Mouse (Mus musculus) adrenal gland, adult 2 months (tissue): Measurements from ENCODE around the gene Vps54. TPM values are rescaled to one million over a fixed set of nuclear protein-coding genes. Genes with fewer than 3 reads are reported as not detected.
"Not testable (repeated sequence)": the region's sequence is repeated elsewhere in the genome, so short reads cannot be mapped to it uniquely, and the experiment has no call there.

Source experiments
- DNase-seq: peaks from one replicate; pipeline ENCODE4 v3.0.0; 2021
- polyA plus RNA-seq: library from polyadenylated mRNA; depleted of rRNA; stranded (reverse); fragments of >200 nt; gene quantifications from 2 replicates; pipeline ENCODE4 v1.2.3, GENCODE M21; 2012
- total RNA-seq, 2 experiments: library from RNA; stranded (reverse); gene quantifications; 2 replicates each; pipeline ENCODE4 v1.2.3; 2021

The Vps54 gene
- total and polyA plus RNA-seq, 3 experiments: 3.2 to 34.6 (median 28.3) TPM

DNA sequence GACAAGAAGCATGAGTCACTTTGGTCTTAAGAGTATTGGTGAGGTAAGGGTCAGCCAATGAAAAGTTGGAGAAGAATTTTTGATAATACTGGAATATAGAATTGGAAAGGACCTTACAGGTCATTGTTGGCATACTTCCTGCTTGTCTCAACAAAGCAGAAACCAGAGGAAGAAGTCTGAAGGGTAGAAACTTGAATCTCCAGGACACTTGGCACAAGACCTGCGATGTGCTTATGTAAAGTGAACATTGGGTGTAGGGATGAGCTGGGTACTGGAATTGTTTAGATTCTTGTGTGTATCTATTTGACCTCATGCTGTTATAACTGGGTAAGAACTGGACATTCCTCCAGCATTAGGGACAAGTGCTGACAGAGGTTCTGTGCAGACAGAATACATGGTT lies 2.3 kb downstream of the Vps54 start:
- DNase-seq: no peak

DNA sequence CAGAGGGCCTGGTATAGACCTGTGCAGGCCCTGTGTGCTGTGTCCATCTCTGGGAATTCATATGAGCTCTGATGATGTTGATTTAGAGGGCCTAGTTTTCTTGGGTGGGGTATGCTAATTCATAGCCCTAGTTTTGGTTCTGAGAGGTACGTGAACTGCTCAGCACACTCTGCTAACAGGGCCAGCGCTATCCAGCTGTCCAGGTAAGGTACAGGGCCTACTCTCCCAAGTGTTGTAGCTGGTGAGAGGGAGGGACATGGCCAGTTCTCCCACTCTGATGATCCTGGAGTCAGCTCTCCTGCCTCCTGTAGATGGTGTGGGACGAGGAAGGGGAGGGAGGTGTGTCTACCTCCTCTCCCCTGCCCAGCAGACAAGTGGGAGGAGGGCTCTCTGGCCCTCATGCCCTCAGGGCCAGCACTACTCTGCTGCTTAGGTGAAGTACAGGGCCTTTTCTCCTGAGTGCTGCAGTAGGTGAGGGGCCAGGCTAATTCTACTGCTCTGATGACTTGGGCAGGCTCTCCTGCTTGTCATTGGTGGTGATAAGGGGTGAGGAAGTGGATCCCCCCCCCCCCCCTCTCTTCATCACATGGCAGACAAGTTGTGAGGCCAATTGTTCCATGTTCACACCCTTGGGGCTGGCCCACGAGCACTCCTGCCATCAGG lies 8.3 kb downstream of the Vps54 start:
- no peak for DNase-seq

DNA sequence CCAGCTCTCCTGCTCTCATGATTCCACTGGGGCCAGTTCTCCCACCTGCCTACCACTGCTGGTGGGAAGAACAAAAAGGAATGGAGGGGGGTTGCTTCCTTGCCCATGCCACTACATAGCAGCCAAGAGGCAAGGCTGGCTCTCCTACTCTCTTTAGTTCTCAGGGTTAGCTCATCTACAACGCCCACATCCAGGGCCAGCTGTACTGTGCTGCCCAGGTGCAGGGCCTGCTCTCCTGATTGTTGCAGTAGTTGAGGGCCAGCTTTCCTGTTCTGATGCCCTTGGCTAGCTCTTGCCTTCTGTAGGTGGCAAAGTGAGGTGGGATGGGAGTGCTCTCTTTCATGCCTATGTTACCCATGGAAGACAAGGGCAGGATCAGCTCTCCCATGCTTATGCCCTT lies 8.9 kb downstream of the Vps54 start:
- DNase-seq: no peak

DNA sequence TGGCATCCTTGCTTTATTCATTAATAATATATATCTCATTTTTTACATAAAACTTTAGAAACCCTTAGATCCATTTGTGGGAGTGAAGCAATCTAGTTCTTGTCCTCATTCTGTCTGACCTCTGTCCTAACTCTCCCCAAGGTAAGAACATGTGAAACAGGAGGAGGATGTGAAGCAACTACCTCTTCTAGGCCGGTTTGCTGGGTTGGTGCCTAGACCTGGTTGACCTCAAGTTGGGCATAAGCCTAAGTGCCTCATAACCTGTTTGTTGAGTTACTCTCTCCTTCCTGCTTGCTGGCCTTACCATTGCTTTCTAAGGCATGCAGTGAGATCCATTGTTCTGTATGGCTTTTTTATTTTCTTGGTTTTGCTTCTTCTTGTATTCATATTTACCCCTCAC lies 11.3 kb downstream of the Vps54 start:
- DNase-seq: no peak

DNA sequence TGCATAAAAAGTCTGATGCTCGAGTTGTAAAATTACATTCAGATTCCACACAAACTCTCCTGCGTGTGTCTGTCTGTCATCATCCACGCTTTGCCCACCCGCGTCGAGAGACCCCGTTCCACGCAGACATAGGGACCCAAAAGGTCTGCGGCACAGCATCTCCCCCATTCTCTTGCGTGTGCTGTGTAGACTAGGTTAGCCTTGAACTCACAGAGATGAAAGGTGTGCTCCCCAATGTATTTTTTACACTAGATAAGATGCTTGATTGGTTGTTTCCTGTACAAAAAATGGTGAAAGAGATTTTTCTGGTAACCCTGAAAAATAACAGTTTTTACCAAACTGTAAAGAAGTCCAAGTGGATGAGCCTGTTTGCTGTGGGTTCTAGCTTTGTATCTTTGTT lies 19.5 kb downstream of the Vps54 start:
- not testable (repeated sequence) for DNase-seq

DNA sequence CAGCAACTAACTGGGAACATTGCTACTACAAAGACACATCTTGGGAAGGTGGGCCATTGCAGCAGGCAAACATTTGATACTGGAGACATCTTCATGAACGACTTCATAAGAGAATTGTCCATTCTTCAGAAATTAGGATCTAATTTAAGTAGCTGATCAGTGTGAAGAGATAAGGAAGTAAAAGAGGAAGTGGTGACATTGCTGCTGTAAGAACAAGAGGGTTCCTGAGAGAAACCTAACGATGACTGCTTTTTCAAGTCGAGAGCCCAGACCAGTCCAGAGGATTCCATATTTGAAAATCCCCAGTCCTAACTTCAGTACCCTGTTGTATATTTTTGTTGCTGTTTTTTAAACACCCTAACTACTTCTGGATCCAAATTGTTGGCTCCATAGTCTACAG lies 26.3 kb downstream of the Vps54 start:
- no peak for DNase-seq

DNA sequence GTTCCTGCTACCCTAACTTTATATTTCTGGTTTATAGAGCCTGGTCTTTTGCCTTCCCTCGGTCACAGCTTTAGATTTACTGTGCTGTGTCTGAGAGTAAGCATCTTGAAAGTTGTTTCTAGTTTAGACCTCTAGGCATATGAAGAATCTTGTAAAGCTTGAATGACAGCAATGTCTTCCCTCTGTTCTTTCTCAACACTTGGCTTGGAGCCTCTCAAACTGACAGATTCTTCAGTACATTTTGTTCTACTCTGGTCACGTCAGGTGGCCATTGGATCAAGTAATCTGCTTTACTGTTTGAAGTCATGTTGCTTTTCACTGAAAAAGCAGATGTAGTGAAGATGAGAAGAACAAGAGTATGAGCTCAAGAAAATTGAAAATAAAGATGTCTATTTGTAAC lies 37.1 kb downstream of the Vps54 start:
- DNase-seq: no peak

DNA sequence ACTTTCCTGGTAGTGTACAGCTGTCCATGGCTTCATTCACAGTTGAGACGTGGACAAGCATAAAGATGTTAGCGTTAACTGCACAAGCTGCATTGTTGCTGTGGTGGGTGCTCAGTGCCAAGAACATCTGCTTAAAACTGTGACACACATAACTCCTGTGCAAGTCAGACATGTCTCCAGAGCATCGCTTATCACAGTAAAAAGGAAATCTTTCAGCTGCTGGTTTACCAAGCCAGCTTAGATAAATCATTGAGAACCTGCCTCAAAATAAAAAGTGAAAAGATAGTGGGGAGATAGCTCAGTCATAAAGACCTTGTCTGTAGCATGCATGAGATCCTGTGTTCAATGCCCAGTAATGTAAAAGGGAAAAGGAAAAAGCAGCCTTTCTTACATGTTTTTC lies 47.3 kb downstream of the Vps54 start:
- no peak for DNase-seq

DNA sequence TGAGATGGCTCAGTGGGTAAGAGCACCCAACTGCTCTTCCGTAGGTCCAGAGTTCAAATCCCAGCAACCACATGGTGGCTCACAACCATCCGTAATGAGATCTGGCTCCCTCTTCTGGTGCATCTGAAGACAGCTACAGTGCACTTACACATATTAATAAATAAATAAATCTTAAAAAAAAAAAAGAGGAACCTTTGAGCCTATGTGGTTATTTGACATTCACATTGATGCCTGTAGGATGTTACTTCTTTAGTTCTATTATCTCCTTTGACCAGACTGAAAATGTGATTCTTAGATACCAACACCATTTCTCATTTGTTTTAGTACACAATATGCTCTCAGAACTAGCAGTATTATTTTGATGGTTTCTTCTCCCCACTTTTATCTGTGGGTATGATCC lies 49.1 kb downstream of the Vps54 start:
- DNase-seq: not testable (repeated sequence)

DNA sequence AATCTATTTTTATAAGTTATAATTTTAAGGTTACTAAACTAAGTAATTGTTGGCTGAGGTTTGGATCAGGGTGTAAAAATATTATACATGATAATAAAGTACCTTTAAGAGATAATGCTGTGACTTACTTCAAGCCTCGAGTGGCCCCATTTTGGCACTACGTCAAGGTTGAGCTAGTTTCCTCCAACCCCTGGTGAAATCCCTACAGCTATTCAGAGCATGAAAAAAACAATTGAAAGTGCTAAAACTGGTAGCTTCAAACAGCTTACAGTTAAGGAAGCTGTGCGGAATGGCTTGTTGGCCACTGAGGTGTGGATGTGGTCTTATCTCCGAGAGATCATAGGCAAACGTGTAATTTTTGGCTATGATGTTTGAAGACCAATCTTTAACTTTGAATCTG lies 56.4 kb downstream of the Vps54 start:
- no peak for DNase-seq

DNA sequence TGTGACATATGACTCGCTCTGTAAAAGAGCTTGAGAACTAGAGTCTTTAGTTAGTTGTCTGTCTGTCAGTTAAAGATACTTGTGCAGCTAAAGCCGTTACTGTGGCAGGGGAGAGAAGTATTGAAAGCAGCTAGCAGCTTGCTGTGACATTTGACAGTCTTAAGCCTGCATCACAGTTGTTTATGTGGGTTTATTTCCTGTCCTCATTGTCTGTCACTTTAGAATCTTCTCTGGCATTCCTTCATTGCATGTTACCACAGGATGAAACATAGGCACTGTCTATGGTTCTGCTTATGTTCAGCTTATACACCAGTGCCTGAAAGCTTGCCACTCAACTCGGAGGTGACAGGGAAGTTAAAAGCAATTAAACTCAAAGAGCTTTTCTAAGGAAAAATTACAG lies 64.5 kb downstream of the Vps54 start:
- DNase-seq: no peak

DNA sequence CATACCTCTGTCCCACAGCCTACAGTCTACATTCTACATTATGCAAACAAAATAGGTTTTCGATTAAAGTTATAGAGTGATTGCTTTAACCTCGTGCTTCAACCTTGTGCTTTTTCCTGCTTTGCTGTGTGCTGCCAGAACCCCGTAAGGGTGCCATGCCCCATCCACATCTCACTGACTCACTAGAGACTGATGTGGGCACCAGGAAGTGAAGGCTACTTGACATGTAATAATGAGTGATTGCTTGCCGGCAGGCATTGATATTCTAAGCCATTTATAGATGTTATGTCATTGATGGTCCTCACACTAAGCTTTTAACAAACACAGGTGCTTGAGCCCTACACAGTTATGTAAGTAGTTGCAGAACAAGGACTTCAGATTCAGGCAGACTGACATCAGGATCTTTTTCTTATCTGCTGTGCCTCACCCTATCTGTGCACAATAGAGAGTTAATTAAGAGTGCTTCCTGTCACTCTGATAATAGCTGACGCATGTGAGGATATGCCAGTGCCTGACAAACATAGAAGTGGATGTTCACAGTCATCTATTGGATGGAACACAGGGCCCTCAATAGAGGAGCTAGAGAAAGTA lies 68.1 kb downstream of the Vps54 start:
- DNase-seq: no peak

DNA sequence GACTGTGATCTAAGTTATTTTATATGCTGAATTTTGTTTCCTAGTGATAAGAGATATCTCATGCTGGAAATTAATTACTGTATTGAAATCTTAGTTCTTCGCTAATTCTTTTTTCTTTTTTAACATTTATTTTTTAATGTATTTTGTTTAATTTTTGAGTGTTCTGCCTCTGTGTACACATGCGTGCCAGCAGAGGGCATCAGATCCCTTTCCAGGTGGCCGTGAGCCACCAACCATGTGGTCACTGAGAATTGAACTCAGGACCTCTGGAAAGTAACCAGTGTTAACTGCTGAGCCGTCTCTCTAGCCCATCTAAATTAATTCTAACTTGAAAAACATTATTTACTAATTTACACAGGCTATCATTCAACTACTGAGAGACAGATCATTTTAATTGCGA lies 69.0 kb downstream of the Vps54 start:
- peak; percentile 15 for DNase-seq

DNA sequence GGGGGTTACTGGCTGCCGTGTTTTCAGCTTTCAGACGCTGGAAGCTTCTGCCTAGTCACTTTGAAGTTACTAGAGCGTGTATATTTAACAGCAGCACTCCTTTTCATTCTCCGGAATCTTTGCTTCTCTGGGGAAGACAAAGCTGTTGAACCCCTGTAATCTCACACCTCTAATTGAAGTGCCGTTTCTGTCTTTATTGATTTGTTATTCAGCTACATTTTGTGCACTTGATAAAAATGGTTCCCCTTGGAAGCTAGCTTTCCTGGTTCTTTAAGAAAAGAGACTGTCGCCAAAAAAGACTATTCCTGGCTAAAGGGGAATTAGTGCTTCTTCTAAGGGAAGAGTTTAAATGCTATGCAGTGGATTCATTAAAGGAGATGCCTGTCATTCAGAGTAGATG lies 70.4 kb downstream of the Vps54 start:
- DNase-seq: no peak

DNA sequence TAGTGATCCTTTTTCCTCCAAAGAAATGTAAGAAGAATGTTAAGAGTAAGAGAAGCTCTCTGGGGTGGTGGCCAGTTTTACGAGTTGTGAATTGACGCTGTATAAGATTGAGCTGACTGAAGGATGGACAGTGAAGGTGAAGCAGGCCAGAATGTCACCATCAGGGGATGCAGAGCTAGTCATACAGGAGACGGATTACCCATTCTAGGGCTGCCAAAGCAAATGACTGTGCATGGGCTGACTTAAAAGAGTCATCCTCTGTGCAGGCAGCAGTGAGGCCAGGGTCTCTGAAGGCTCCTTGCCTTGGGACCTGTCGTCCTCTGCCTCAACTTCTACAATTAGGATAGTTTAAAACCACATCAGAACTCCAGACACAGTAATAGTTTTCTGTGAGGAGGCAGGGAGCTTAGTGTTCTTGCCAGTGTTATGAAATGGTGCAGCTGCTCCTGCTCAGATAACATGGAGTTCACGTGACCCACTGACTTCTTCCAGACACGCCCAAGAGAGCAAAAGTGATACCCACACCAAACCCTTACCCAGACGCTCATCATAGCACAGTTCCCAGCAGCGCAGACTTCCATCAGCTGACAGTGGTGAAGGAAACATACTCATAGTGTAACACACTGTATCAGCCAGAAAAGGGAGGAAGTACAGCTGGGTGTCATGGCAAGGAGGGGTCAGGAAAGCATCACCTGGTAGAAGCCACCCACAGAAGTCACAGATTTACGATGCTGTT lies 75.0 kb downstream of the Vps54 start:
- no peak for DNase-seq

DNA sequence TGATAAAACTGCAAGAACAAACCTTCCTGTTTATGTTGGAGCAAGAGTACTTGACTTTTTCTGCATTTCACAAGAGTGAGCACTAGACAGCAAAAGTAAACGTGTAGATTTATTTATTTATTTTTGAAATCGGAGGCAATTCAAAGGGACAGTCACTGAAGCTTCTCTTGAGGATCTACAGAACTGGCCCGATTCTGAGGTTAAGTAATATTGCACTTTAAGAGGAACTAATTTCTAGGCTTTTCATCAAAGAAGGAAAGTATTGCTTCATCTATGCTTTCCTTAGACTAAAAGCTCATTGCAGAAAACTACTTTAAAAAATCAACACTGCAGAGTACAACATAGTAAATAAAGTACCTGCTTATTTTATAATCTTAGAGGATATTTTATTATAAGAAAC lies 82.5 kb downstream of the Vps54 start:
- no peak for DNase-seq

DNA sequence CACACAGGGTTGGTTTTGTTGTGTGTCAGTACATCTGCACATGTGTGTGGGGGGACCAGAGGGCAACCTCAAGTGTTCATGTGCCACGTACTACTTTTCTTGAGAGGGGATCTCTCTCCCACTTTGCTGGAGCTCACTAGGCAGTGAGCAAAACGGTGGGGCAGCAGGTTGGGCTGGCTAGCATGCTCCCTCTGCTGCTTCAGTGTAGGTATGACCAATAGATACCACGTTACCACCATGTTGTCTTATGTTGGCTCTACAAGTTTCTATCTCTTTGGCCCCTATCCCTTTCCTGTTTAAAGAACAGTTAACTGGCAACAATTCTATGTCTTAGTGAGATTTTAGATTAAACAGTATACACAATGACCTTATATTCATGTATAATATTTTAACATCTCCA lies 83.3 kb downstream of the Vps54 start:
- no peak for DNase-seq

DNA sequence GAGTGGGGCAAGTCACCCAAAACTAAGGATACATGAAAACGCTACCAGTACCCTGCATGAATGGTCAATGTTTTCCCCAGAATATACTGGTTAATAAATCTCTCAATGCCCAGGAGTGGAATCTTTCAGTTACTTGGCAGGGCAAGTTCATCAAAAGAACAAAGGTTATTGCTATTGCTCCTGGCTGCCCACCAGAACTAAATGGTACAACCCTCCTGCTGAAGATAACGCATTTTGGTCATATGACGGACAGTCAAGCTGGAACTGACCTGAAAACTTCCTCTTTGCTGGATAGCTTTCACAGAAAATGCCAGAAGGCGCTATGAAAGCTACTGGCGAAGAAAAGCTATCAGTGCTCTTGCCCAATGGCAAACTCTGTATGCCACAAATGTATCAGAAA lies 86.7 kb downstream of the Vps54 start:
- DNase-seq: no peak

DNA sequence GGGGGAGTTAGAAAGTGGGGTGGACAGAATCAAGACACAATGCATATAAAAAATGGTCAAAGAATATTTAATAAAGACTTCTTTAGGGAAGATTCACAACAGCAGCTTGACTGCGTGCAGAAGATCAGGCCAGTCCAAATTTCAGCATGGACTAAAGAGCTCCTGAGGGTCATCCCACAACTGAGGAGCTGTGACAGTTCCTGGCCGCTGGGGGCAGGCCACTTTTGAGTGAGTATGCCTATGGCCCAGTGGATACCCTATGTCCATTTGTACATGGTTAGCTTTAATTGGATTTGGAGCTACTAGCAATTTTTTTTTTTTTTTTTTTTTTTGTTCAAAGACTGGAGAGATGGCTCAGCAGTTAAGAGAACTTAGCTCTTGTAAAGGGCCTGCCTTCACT lies 87.7 kb downstream of the Vps54 start:
- no peak for DNase-seq

DNA sequence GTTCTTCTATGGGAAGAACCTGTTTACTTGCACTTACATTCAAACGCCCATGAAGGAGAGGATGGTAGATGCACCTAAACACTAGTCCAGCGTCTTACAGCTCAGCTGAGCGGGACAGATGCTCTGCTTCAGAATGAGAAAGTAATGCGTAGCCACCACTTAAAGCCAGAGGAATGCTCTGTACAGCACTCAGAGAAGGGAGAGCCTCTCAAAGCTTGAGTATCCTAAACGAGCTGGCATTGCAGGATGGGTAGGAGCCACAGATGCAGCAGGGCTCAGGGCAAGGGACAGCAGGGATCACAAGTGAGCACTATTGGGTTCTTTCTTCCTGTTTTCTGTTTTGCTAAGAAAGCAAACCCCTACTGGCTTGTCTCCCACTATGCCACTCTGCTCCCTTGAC lies 88.4 kb downstream of the Vps54 start:
- no peak for DNase-seq

DNA sequence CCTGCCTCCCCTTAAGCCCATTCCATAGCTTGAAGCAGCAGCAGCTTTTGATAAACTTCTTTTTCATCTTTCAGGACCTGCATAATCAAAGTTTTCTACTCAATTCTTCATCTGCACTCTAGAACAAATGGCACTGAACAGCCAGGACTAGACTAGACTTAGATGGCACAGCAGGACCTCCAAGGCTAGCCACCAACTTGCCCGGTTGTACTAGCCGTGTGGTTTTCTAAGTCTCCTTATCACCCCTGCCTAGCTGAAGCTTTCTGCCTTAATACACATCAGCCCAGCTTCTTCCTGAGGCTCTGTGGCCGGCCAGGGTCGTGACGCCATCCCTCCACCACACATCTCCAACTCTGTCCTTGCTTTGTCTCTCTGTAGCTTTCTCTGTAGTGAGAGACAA lies 89.1 kb downstream of the Vps54 start:
- no peak for DNase-seq

DNA sequence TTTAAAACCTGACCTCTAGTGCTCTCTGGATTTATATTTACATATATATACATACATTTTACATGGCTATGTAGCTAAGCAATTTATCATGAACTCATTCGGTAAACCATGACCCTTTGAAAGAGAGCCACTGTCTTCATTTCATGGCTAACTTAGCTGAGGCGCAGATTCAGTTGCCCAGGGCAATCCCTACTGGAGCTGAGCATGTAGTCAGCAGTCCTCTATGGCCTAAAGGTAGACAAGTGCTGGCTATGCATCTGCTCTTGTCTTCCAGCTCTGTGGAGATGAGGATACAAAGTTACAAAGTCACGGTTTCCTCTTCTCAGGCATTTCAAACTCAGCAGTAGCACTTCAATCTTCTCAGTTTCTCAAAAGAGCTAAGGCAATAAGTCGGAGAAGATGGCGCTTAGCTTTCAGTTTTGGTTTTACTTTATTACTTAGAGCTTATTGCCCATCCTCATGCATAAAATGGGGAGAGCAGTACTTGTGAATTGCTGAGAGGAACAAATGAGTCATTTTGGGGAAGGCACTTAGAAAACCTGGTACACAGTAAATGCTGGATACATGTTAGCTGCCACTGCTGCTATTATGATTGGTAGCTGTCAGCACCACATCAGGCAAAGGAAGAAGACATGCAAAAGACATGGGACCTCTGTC lies 93.7 kb downstream of the Vps54 start:
- no peak for DNase-seq

DNA sequence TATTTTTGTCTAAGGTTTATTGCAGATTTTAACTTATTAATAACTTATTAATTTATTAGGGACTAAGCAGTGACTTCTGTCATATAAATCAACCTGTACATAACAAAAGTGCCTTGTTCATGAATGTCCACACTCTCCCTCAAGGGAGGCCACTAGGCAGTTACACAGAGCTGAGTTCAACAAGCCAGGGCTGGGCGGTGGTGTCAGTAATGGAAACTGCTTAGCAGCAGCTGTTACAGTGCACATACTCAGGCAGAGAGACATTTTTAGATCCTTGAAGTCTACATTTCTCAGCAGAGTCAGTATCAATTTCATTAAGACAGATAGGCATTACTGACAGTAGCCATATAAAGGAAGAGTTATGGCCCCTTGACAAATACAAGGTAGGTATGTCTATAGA lies 98.8 kb downstream of the Vps54 start:
- no peak for DNase-seq
